Mouse (Mus musculus) heart, adult 9 months (tissue): ENCODE measurements at regions not wholly inside any gene's neighbourhood (a gene's known extent, or its start where the extent isn't known, plus 50 kb on each side); places are given as distances from the start of the nearest gene placed in this dataset.

Experiments
- DNase-seq, 2 experiments: peaks; one replicate each; pipeline ENCODE4 v3.0.0; 2022; ENCODE audit warnings: low spot score in 2 of 2

DNA sequence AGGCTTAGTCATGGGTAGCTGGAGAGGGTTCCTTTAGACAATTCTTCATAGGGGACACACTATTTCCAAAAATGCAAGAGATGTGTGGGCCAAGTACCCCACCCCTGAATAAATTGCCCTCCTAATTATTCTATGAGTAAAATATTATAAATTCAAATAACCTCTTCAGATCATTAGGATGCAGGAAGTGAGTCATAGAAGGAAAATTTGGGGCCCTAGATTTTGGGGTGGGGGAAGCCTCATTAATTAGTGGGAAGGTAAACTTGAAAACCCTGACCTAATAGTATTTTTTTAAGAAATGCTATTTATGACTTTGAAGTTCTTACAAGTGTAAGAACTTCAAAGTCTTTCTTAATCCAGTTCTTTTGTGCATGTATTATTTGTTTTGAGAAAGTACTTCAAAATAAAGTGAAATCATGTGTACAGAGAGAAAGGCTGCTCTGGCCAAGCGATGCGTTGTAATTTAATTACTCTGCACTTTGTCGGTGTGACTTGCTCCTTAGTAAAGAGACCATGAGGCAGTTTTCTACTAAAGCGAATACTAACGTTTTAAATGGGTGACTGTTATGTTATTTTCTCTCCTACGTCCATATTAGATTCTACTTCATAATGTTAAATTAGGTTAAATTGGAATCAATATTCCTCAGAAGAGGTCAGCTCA is 200.6 kb downstream of the Tgfb2 start:
- no peak for DNase-seq

- DNase-seq = no peak
Measured at GRCm38 (mm10) chr1:186501726-186502125, 204.1 kb downstream of the Tgfb2 start.

GRCm38 (mm10) chr1:186497872-186498271 is 207.9 kb downstream of the Tgfb2 start:
- no peak for DNase-seq

GRCm38 (mm10) chr1:186497333-186497732 is 208.5 kb downstream of the Tgfb2 start:
- no peak for DNase-seq

- DNase-seq = no peak
Measured at GRCm38 (mm10) chr1:186494411-186494783, 211.4 kb downstream of the Tgfb2 start.

DNA sequence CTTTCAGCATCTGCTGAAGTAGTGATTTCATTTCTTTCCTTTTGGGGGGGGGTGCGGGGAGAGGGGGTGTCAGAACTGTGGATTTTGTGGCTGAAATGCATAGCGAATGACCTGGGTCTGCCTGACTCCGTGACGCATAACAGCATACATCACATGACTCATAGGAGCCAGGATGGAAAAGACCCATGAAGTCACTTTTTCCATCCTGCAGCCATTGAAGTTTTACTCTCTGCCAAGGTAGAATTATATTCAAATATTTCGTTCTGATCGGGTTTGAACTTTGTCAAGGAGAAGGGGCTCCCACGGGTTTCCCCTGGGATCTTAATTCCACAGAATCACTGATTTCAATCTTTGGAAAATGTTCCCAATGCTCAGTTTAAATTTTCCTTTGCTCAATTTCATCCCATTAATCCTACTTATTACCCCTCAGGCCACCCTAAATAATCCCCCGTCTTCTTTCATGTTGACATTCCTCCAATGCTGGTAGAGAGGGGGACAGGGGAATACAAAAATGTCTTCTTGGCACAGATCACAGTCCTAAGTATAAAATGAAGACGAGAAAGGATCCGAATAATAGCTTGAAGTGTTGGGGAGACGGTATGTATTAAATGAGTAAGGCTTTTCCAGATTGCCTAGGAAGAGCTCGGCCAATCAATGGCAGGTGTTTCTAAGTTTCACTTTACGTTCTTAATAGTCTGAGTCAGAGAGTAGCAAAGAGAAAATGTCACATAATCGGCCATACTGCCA is 212.0 kb downstream of the Tgfb2 start:
- no peak for DNase-seq

GRCm38 (mm10) chr1:186482177-186482576 is 223.6 kb downstream of the Tgfb2 start:
- DNase-seq = peak; percentile 34 to 36

DNA sequence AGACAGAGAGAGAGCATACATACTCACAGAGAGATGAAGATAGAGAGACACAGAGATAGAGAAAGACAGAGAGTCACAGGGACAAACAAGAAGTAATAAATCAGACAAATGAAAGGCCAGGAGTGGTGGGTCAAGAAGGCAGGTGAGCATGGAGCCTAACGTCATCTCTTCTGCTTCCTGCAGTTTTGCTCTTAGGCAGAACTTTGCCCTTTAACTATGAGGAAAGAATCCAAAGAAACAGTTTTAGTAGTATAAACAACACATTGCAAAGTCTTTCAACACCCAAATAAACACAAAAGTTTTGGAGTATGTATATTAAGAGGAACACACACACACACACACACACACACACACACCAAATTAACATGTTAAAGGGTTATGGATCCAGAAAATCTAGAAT is 225.8 kb downstream of the Tgfb2 start:
- DNase-seq = no peak

DNA sequence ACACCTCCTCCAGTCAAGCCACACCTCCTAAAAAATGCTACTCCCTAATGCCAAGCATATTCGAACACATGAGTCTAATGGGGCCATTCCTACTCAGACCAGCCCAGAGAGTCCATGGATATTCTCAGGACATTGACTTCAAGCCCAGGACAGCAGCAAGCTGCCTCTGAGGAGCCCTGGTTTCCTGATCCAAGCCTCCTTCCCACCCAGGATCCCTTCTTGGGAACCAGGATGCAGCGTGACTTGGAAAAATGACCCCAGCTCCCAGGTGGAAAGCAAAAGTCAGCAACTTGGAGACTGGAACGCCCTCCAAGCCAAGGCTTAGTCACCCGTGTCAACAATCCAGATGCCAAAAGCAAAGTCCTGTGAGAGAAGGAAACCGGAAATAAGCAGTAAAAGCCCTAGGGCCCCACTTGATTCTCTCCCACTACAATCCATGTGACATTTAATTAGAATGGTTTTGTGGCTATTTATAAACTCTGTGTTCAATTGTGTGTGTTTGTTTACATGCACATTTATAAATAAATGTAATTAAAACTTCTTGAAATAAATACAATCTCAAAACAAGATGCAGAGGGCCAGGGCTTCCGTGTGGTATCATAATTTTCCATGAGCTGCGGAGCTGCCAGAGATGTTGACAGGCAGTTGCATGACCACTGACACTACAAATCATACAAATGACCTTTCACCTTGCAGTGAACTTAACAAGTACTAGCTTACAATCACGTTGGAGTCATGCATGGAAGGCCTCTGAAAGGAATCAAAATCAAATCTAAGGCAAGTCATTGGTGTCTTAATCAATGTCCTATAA is 227.2 kb downstream of the Tgfb2 start:
- peak; percentile 83 to 84 for DNase-seq

- DNase-seq = no peak
Measured at GRCm38 (mm10) chr1:186474844-186475243, 230.9 kb downstream of the Tgfb2 start.

GRCm38 (mm10) chr1:186474385-186474784 is 231.4 kb downstream of the Tgfb2 start:
- no peak for DNase-seq

GRCm38 (mm10) chr1:186472955-186473354 is 232.8 kb downstream of the Tgfb2 start:
- no peak for DNase-seq

DNA sequence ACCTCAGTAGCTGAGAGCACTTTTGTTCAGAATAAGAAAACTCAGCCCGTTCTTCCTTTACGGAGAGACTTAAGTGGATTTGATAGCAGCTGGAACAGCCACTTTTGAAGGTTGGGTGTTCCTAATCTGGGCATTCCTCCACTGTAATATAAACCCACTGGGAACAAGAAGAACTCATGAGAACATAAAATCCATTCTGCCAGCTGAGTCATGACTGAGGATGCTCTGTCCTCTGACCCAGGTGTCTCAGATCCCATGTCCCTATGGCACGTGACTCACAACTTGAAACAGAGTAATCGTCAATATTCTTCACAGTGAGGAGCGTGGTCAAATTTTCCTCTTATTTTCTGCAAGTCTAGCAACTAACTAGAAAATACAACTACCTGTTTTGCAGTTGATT is 240.3 kb downstream of the Tgfb2 start:
- DNase-seq = no peak

DNA sequence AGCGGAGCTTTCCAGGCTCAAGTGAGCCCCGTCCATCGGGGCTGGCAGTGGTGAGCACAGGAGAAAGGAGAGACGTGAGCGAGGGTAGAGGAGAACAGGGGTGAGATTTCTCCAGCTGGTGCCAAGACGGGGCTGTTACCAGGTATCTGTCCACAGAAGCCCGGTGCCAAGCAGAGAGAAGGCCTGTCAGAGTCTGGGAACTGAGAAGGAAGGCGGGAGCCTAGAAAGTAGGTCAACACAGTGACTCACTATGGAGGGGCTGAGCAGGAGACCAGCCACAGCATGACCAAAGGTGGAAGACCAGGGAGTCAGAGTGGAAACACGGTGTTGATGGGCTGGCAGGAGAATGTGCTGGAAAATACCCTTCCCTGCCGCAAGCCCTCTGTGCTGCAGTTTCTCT is 245.0 kb downstream of the Tgfb2 start:
- peak; percentile 13 to 18 for DNase-seq

DNA sequence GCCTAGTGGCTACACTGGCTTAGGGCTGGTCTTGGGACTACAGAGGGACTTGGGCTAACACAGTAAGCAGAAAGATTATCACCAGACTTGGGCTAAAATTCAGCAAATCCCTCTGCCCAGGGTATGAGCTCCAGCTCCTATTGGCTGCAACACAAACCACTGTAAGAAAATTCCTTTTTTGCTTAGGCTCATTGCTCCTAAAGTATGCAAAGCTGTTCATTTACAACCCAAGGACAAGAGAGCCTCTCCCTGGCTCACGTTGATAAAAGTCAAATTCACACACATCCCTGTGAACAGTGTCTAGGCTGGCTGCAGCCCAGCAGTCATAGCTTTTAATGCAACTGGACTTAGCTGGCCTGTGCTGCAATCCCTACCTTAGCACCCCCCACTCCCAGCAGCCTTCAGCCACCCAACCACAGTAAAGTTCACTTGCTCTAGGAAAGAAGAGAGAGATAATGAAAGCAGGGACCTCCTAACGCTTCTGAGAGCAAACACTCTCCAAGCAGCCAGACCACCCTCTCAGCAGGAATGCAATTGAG is 247.6 kb downstream of the Tgfb2 start:
- no peak for DNase-seq

DNA sequence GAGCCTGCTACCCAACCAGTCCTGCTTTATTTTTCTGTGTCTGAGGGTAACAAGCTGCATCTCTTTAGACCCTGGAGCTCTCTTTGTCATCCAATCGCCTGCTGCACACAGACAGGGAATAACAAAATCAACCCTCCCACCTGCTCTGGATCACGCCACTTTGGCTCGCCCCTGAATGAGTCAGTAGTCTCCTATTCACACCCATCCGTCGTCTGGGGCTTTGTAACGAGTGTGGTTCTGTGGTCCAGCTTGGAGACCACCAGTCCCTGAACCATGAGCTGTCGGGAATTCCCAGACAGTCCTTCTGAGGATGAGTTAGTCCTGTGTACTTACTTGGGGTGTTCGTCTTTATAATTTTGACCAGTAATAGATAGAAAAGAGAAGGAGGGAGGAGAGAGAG is 248.7 kb downstream of the Tgfb2 start:
- no peak for DNase-seq

DNA sequence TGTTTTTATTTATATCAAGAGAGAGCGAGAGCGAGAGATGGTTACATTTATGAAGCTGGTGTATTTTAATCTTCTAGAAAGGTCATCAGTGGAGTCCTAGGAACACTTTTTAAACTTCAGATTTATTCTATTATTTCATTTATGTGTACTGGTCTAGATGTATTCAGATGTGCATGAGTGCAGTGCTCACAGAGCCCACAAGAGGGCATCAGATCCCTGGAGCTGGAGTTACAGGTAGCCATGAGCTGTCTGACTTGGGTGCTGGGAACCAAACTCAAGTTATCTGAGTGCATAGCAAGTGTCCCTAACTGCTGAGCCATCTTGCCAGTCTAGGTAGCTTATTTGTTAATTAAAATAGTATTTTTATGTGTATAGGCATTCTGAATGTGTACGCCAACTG is 249.7 kb downstream of the Tgfb2 start:
- DNase-seq = no peak

- no peak for DNase-seq
Measured at GRCm38 (mm10) chr1:186455177-186455660, 250.6 kb downstream of the Tgfb2 start.

- no peak for DNase-seq
Measured at GRCm38 (mm10) chr1:186454393-186455085, 251.2 kb downstream of the Tgfb2 start.

GRCm38 (mm10) chr1:186448841-186449650 is 256.7 kb downstream of the Tgfb2 start:
- DNase-seq = peak; percentile 18 to 21

DNA sequence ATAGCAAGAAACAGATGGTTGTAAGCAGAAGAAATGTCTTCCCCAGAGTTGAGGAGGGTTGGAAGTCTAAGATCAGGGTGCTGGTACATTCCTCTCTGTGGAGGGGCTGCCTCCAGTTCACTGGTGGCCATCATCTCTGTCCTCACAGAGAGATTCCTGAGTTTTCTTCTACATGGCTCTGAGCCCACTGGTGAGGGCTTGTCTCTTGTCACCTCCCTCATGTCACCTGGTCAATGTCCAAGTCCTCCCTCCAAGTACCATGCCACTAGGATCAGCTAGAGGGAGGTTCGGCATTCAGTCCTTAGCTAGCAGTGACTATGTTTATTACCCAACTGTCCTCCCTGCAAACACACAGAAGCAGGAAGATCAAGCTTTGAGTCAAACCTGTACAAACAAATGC is 258.3 kb downstream of the Tgfb2 start:
- no peak for DNase-seq
